Mouse (Mus musculus): ENCODE measurements around the gene Gm28047. TPM values are rescaled to one million over a fixed set of nuclear protein-coding genes. Genes with fewer than 3 reads are reported as not detected.
A peak's percentile ranks its signal among the peaks of the same experiment; 100 is the strongest.
"Not testable (repeated sequence)": the region's sequence is repeated elsewhere in the genome, so short reads cannot be mapped to it uniquely, and the experiment has no call there.

The Gm28047 gene
- polyA plus RNA-seq, 1 experiment, result not detected

DNA sequence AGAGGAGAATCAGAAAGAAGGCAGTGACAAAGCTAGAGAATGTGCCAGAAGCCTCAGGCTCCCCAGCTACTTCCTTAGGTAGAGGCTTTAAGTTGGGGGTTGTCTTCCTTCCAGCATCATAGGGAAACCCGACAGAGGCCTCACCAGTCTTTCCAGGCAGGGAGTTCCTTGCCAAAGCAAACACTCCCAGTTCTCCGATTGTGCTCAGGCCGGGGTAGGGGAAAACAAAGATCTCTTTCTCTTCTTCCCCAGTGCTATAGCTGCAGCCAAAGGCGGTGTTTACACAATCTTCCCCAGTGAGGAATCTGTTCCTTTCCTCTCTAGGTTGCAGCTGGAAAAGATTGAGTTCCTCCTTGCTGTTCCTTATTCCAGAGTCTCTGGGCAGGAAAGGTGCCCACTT lies 31.8 kb upstream of the Gm28047 start:
- TF ChIP-seq CTCF (IDR thresholded peaks at IDR 0.05; ENCODE audit: low read depth, low read length) (no peak), POLR2A (IDR thresholded peaks at IDR 0.05; ENCODE audit: insufficient read depth, low read length) (no peak), EP300 (IDR thresholded peaks at IDR 0.05; ENCODE audit: insufficient read depth, low read depth, low read length) (no peak)
- Histone ChIP-seq H3K36me3 (ENCODE audit: control insufficient read depth, insufficient read depth, low read length, poor library complexity, severe bottlenecking) (peaks cover 9% of the 10 kb centered on the region), H3K9ac (ENCODE audit: low read depth, poor library complexity, severe bottlenecking) (no peak overlapping the region), H3K27ac (ENCODE audit: insufficient read depth, low read length) (no peak overlapping the region), H3K9me3 (replicated peaks; ENCODE audit: control insufficient read depth, insufficient read depth, low read length, poor library complexity, severe bottlenecking) (no peaks in the 10 kb centered on the region), H3K4me3 (ENCODE audit: low read depth, low read length) (no peak overlapping the region), H3K27me3 (ENCODE audit: control insufficient read depth, insufficient read depth, low read length, poor library complexity, severe bottlenecking) (no peaks in the 10 kb centered on the region), H3K4me1 (ENCODE audit: control insufficient read depth, insufficient read depth, low read length) (no peaks in the 10 kb centered on the region)

DNA sequence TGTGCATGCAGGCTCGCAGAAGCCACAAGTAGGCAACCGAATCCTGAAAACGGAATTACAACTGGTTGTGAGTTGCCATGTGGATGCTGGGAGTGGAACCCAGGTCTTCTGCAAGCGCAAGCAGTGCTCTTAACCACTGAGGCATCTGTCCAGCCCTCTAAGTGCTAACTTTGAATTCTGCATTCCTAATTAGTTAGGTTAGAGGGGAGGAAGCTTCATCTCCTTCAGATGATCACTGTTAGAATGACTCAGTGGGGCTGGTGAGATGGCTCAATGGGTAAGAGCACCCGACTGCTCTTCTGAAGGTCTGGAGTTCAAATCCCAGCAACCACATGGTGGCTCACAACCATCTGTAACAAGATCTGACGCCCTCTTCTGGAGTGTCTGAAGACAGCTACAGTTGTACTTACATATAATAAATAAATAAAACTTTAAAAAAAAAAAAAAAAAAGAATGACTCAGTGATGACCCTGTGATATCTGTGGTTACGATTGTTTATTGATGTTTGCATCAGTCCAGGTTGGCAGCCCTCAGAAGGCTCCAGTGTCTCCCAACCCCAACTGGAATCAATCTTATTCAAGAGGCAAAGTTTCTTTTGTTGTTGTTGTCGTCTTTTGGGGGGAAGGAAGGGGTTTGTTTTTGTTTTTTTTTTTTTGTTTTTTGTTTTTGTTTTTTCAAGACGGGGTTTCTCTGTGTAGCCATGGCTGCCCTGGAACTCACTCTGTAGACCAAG lies 27.2 kb upstream of the Gm28047 start:
- not testable (repeated sequence) for H3K9me3 ChIP-seq (replicated peaks; ENCODE audit: control insufficient read depth, insufficient read depth, low read length, poor library complexity, severe bottlenecking); H3K27ac ChIP-seq (ENCODE audit: insufficient read depth, low read length); H3K27me3 ChIP-seq (ENCODE audit: control insufficient read depth, insufficient read depth, low read length, poor library complexity, severe bottlenecking); H3K4me1 ChIP-seq (ENCODE audit: control insufficient read depth, insufficient read depth, low read length); H3K36me3 ChIP-seq (ENCODE audit: control insufficient read depth, insufficient read depth, low read length, poor library complexity, severe bottlenecking); H3K4me3 ChIP-seq (ENCODE audit: low read depth, low read length); H3K9ac ChIP-seq (ENCODE audit: low read depth, poor library complexity, severe bottlenecking)

GRCm38 (mm10) chr15:102651107-102651506 lies 26.2 kb upstream of the Gm28047 start:
- no peaks in the 10 kb centered on the region for H3K27me3 ChIP-seq (ENCODE audit: control insufficient read depth, insufficient read depth, low read length, poor library complexity, severe bottlenecking)
- H3K9me3 ChIP-seq (replicated peaks; ENCODE audit: control insufficient read depth, insufficient read depth, low read length, poor library complexity, severe bottlenecking), result no peaks in the 10 kb centered on the region
- H3K4me1 ChIP-seq (ENCODE audit: control insufficient read depth, insufficient read depth, low read length), result no peaks in the 10 kb centered on the region
- H3K9ac ChIP-seq (ENCODE audit: low read depth, poor library complexity, severe bottlenecking), result no peak overlapping the region
- H3K4me3 ChIP-seq (ENCODE audit: low read depth, low read length), result no peak overlapping the region
- no peak overlapping the region for H3K27ac ChIP-seq (ENCODE audit: insufficient read depth, low read length)
- no peaks in the 10 kb centered on the region for H3K36me3 ChIP-seq (ENCODE audit: control insufficient read depth, insufficient read depth, low read length, poor library complexity, severe bottlenecking)
- no peak for TF ChIP-seq CTCF (IDR thresholded peaks at IDR 0.05; ENCODE audit: low read depth, low read length)
- no peak for TF ChIP-seq POLR2A (IDR thresholded peaks at IDR 0.05; ENCODE audit: insufficient read depth, low read length)
- no peak for TF ChIP-seq EP300 (IDR thresholded peaks at IDR 0.05; ENCODE audit: insufficient read depth, low read depth, low read length)

DNA sequence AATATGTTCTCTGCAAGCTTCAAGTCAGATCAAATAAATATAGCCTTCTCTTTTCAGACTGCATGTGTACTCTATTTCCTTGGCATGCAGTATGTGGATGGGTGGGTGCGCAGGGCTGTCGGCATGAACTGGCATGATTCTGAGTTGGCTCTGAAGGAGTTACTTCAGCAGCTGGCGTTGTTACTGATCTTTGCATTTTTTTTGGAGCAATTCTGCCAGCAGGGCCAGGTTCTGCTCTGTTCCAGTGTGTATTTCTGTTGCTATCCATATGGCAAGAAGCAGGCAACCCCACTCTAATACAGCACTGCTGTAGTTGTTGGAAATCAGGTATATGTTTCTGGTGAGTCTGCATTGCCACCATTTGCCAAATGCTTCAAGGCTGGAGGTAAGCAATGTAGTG lies 10.9 kb upstream of the Gm28047 start:
- no peaks in the 10 kb centered on the region for H3K36me3 ChIP-seq (ENCODE audit: control insufficient read depth, insufficient read depth, low read length, poor library complexity, severe bottlenecking)
- H3K27ac ChIP-seq (ENCODE audit: insufficient read depth, low read length), result no peak overlapping the region
- H3K27me3 ChIP-seq (ENCODE audit: control insufficient read depth, insufficient read depth, low read length, poor library complexity, severe bottlenecking), result no peaks in the 10 kb centered on the region; the same call in 1 of the 2 replicates
- no peak overlapping the region for H3K4me3 ChIP-seq (ENCODE audit: low read depth, low read length)
- no peaks in the 10 kb centered on the region for H3K4me1 ChIP-seq (ENCODE audit: control insufficient read depth, insufficient read depth, low read length)
- no peak for TF ChIP-seq POLR2A (IDR thresholded peaks at IDR 0.05; ENCODE audit: insufficient read depth, low read length)
- no peak for TF ChIP-seq EP300 (IDR thresholded peaks at IDR 0.05; ENCODE audit: insufficient read depth, low read depth, low read length)
- no peak for TF ChIP-seq CTCF (IDR thresholded peaks at IDR 0.05; ENCODE audit: low read depth, low read length)
- H3K9ac ChIP-seq (ENCODE audit: low read depth, poor library complexity, severe bottlenecking), result no peak overlapping the region
- no peaks in the 10 kb centered on the region for H3K9me3 ChIP-seq (replicated peaks; ENCODE audit: control insufficient read depth, insufficient read depth, low read length, poor library complexity, severe bottlenecking)

GRCm38 (mm10) chr15:102634684-102635083 lies 9.8 kb upstream of the Gm28047 start:
- Histone ChIP-seq H3K27ac (ENCODE audit: insufficient read depth, low read length) (no peak overlapping the region), H3K27me3 (ENCODE audit: control insufficient read depth, insufficient read depth, low read length, poor library complexity, severe bottlenecking) (no peaks in the 10 kb centered on the region; the same call in 1 of the 2 replicates), H3K36me3 (ENCODE audit: control insufficient read depth, insufficient read depth, low read length, poor library complexity, severe bottlenecking) (no peaks in the 10 kb centered on the region), H3K9me3 (replicated peaks; ENCODE audit: control insufficient read depth, insufficient read depth, low read length, poor library complexity, severe bottlenecking) (no peaks in the 10 kb centered on the region), H3K9ac (ENCODE audit: low read depth, poor library complexity, severe bottlenecking) (no peak overlapping the region), H3K4me1 (ENCODE audit: control insufficient read depth, insufficient read depth, low read length) (no peaks in the 10 kb centered on the region), H3K4me3 (ENCODE audit: low read depth, low read length) (no peak overlapping the region)
- TF ChIP-seq EP300 (IDR thresholded peaks at IDR 0.05; ENCODE audit: insufficient read depth, low read depth, low read length) (no peak), POLR2A (IDR thresholded peaks at IDR 0.05; ENCODE audit: insufficient read depth, low read length) (no peak), CTCF (IDR thresholded peaks at IDR 0.05; ENCODE audit: low read depth, low read length) (no peak)

- Histone ChIP-seq H3K36me3 (ENCODE audit: control insufficient read depth, insufficient read depth, low read length, poor library complexity, severe bottlenecking) (no peaks in the 10 kb centered on the region), H3K27me3 (ENCODE audit: control insufficient read depth, insufficient read depth, low read length, poor library complexity, severe bottlenecking) (no peaks in the 10 kb centered on the region), H3K9ac (ENCODE audit: low read depth, poor library complexity, severe bottlenecking) (peak overlapping the region; percentile 53), H3K27ac (ENCODE audit: insufficient read depth, low read length) (0 out of 2 replicates have a peak overlapping the region, but pooled peaks have one; percentile 12), H3K4me3 (ENCODE audit: low read depth, low read length) (peak overlapping the region; percentile 84), H3K9me3 (replicated peaks; ENCODE audit: control insufficient read depth, insufficient read depth, low read length, poor library complexity, severe bottlenecking) (no peaks in the 10 kb centered on the region), H3K4me1 (ENCODE audit: control insufficient read depth, insufficient read depth, low read length) (no peaks in the 10 kb centered on the region)
- TF ChIP-seq EP300 (IDR thresholded peaks at IDR 0.05; ENCODE audit: insufficient read depth, low read depth, low read length), result no peak
- TF ChIP-seq CTCF (IDR thresholded peaks at IDR 0.05; ENCODE audit: low read depth, low read length), result no peak
Measured at GRCm38 (mm10) chr15:102625687-102626055, 804 bp upstream of the Gm28047 start.
